In genomic region chr7:99625722-99626375, GRCm38 (mm10) we compare ENCODE assay signal across 8 mouse cellular contexts. TPM values are rescaled to one million over a fixed set of nuclear protein-coding genes. Genes with fewer than 3 reads are reported as not detected.
DNase-seq lines count a peak whose midpoint lies in the region; ATAC-seq lines count a peak whose summit lies in the region.

No protein-coding gene starts in this region.

- H3K27me3 ChIP-seq in intestine, embryonic 14.5 days (replicated peaks; ENCODE audit: control insufficient read depth, insufficient read depth, low read length): peaks cover 47% of the 10 kb centered on the region
- peaks cover 99% of the 10 kb centered on the region for H3K27me3 ChIP-seq in megakaryocyte, embryonic 14.5 days (replicated peaks)

- DNase-seq in adrenal gland, adult 2 months: peak; percentile 96
- peak; percentile 86 for DNase-seq in embryo, embryonic 9.5 days (ENCODE audit: extremely low spot score)
- DNase-seq in gastrocnemius, postnatal 36 days: peak; percentile 92 to 93
- peak; percentile 93 for DNase-seq in intestine, embryonic 14.5 days (ENCODE audit: low spot score)
- peak; percentile 63 to 86 for DNase-seq in left cerebral cortex, adult 9 months (ENCODE audit: low spot score in 2 of 2)
- DNase-seq in right cerebral cortex, adult 18-20 months: peak; percentile 89
- peak; percentile 83 to 88 for DNase-seq in urinary bladder, adult 18-20 months (ENCODE audit: low spot score in 2 of 2)

- H3K4me3 ChIP-seq in intestine, embryonic 14.5 days (ENCODE audit: low read depth, low read length): peak overlapping the region; percentile 42
- peak overlapping the region; percentile 91 for H3K4me3 ChIP-seq in megakaryocyte, embryonic 14.5 days (replicated peaks)

- H3K9me3 ChIP-seq in intestine, embryonic 14.5 days (ENCODE audit: control insufficient read depth, low read length): no peaks in the 10 kb centered on the region
- no peaks in the 10 kb centered on the region for H3K9me3 ChIP-seq in megakaryocyte, embryonic 14.5 days

- intact Hi-C loops in gastrocnemius, postnatal 36 days (cut with DNase I): loop anchor here (2.0 kb wide), 1 partner anchor 45 kb away; no protein-coding TSS in a partner anchor

- under 1% methylated on average over 81 of the region's 81 CpGs for WGBS in intestine, embryonic 14.5 days

- no peak overlapping the region for H3K27ac ChIP-seq in intestine, embryonic 14.5 days (ENCODE audit: low read depth)

- ATAC-seq in intestine, embryonic 14.5 days (replicated peaks; ENCODE audit: low FRiP score, low TSS enrichment, low read depth): peak; percentile 91

- peak overlapping the region; percentile 84 for H3K4me2 ChIP-seq in intestine, embryonic 14.5 days (ENCODE audit: low read length)

- H3K36me3 ChIP-seq in intestine, embryonic 14.5 days (ENCODE audit: control insufficient read depth, insufficient read depth, low read length): no peaks in the 10 kb centered on the region
- H3K36me3 ChIP-seq in megakaryocyte, embryonic 14.5 days (replicated peaks; ENCODE audit: low read length): no peaks in the 10 kb centered on the region

- peaks cover 11% of the 10 kb centered on the region; the same call in 1 of the 2 replicates for H3K4me1 ChIP-seq in intestine, embryonic 14.5 days (replicated peaks; ENCODE audit: control insufficient read depth, insufficient read depth, low read length)
- H3K4me1 ChIP-seq in megakaryocyte, embryonic 14.5 days: peaks cover 23% of the 10 kb centered on the region

- H3K9ac ChIP-seq in intestine, embryonic 14.5 days (ENCODE audit: low read length): peak overlapping the region; percentile 29; the same call in 1 of the 2 replicates

RNA-seq across cellular contexts. Expression of gene Tpbgl, which starts 1.1 kb away (rescaled TPM):
- total RNA-seq in adrenal gland, adult 2 months (2021): 10 to 100 TPM; 21.6 to 25.3 TPM
- polyA plus RNA-seq in adrenal gland, adult 2 months (2012; rRNA removed): 71.2 and 81.0 TPM in 2 replicates
- 10 to 100 TPM; 56.4 to 57.7 TPM for total RNA-seq in gastrocnemius, postnatal 36 days (2021)
- 1.3 and 1.7 TPM in 2 replicates for polyA plus RNA-seq in intestine, embryonic 14.5 days (2014; fragmentation: Nextera tagmentation; extraction: Ambion mirVana)
- polyA plus RNA-seq in megakaryocyte, embryonic 14.5 days (2012; ENCODE audit: insufficient read depth, low replicate concordance): 0.04 TPM in 1 of 2 replicates, not detected in the other

Comparison
In these comparisons a context has a peak if more than half of its experiments do, and no peak if none do; other contexts are left out.
1. RNA of gene Tpbgl, which starts 1.1 kb away (polyA plus RNA-seq): 71.2 to 81.0 TPM in adrenal gland, adult 2 months; 1.3 to 1.7 TPM in intestine, embryonic 14.5 days and 0.04 TPM in megakaryocyte, embryonic 14.5 days; every median in the first group is over 10 times any median in the second.
2. Peak in every context shown above with its lines, with median percentiles within 50 percentile points of each other: DNase-seq.